In the genomic region with DNA sequence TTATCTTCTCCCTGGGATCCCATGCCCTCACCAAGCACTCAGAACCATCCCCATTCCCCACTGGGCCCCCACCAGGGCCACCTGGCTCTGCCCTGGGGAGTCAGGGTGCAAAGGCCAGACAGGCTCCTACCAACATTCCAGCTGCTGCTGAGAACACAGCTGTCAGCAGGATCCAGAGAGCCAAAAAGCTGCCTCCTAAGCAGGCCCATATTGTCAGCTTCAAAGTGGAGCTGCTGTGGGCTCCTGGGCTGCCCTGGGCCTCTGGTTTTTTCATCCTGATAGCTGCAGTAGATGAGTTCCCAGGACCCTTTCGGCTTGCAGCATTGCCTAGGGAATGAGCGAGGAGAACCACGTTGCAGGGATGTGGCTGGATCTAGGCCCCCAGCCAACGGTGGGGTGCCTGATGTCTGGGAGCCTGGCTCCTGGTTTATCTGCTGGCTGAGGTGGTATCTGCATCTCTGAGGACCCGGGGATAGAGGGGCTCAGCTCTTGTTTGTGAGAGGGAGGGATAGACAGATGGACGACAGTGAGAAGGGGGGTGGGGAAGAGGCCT, we compare ENCODE assay signal across 8 mouse cellular contexts. TPM values are rescaled to one million over a fixed set of nuclear protein-coding genes. Genes with fewer than 3 reads are reported as not detected.
DNase-seq lines count a peak whose midpoint lies in the region; ATAC-seq and TF ChIP-seq lines count a peak whose summit lies in the region.

No protein-coding gene starts in this region.

- H3K4me1 ChIP-seq in thymus, adult 2 months (replicated peaks; ENCODE audit: control insufficient read depth, insufficient read depth, low read length), result peaks cover 64% of the 10 kb centered on the region
- peaks cover 70% of the 10 kb centered on the region for H3K4me1 ChIP-seq in heart, embryonic 15.5 days (replicated peaks)
- peaks cover 52% of the 10 kb centered on the region for H3K4me1 ChIP-seq in olfactory bulb, adult 2 months (ENCODE audit: control insufficient read depth, insufficient read depth, low read length)

- H3K4me2 ChIP-seq in heart, embryonic 15.5 days, result peak overlapping the region; percentile 21; the same call in 1 of the 2 replicates

- no peaks in the 10 kb centered on the region for H3K9me3 ChIP-seq in heart, embryonic 15.5 days (replicated peaks)

- no peak for ATAC-seq in heart, embryonic 15.5 days (replicated peaks; ENCODE audit: insufficient number of reproducible peaks, insufficient read depth, low FRiP score, low read depth)

- H3K36me3 ChIP-seq in thymus, adult 2 months (ENCODE audit: control insufficient read depth, insufficient read depth, low read length), result no peaks in the 10 kb centered on the region
- no peaks in the 10 kb centered on the region for H3K36me3 ChIP-seq in heart, embryonic 15.5 days

- H3K4me3 ChIP-seq in thymus, adult 2 months (ENCODE audit: control insufficient read depth, insufficient read depth, low read length), result no peak overlapping the region
- H3K4me3 ChIP-seq in heart, embryonic 15.5 days, result no peak overlapping the region
- H3K4me3 ChIP-seq in olfactory bulb, adult 2 months (ENCODE audit: insufficient read depth, low read depth, low read length), result no peak overlapping the region

- TF ChIP-seq POLR2A in thymus, adult 2 months (IDR thresholded peaks at IDR 0.05; ENCODE audit: control insufficient read depth, extremely low read depth, insufficient read depth, low read length, poor library complexity), result no peak
- no peak for TF ChIP-seq POLR2A in olfactory bulb, adult 2 months (IDR thresholded peaks at IDR 0.05; ENCODE audit: insufficient read depth, low read depth, low read length)

- no peaks in the 10 kb centered on the region for H3K27me3 ChIP-seq in thymus, adult 2 months (ENCODE audit: control insufficient read depth, insufficient read depth, low read length)
- H3K27me3 ChIP-seq in heart, embryonic 15.5 days, result no peaks in the 10 kb centered on the region

- no peak for DNase-seq in thymus, adult 2 months
- DNase-seq in thymus, adult 18-20 months, result no peak
- peak; percentile 52 to 85 for DNase-seq in kidney, postnatal 25 days
- DNase-seq in layer of hippocampus, adult 9-11 months, result no peak
- no peak for DNase-seq in T-cell, adult 2 months (ENCODE audit: low spot score)
- no peak for DNase-seq in spleen, postnatal 14 days (ENCODE audit: low spot score in 2 of 2)

- no peak for TF ChIP-seq CTCF in thymus, adult 2 months (IDR thresholded peaks at IDR 0.05; ENCODE audit: borderline replicate concordance, control insufficient read depth, extremely low read depth, insufficient read depth, low read length, poor library complexity)
- no peak for TF ChIP-seq CTCF in olfactory bulb, adult 2 months (IDR thresholded peaks at IDR 0.05; ENCODE audit: insufficient read depth, low read depth, low read length)

- WGBS in thymus, adult 2 months, result 73% methylated on average over 6 of the region's 6 CpGs
- WGBS in heart, embryonic 15.5 days, result 6% methylated on average over 6 of the region's 6 CpGs
- 30% methylated on average over 6 of the region's 6 CpGs for WGBS in olfactory bulb, adult 2 months

- peak overlapping the region; percentile 63 for H3K27ac ChIP-seq in thymus, adult 2 months (ENCODE audit: control insufficient read depth, insufficient read depth, low read length)
- H3K27ac ChIP-seq in heart, embryonic 15.5 days, result peak overlapping the region; percentile 95
- peak overlapping the region; percentile 58 for H3K27ac ChIP-seq in olfactory bulb, adult 2 months (ENCODE audit: insufficient read depth, low read depth, low read length)

- H3K9ac ChIP-seq in heart, embryonic 15.5 days, result peak overlapping the region; percentile 33; the same call in 1 of the 2 replicates

RNA-seq across cellular contexts. Expression of gene Wasf2, which starts 36.7 kb away (rescaled TPM):
- polyA plus RNA-seq in thymus, adult 2 months (2012; rRNA removed), result 163 and 186 TPM in 2 replicates
- polyA plus RNA-seq in heart, embryonic 15.5 days (2015; fragmentation: Nextera tagmentation; extraction: Ambion mirVana), result 67.3 and 72.8 TPM in 2 replicates
- polyA plus RNA-seq in olfactory bulb, adult 2 months (2012; ENCODE audit: insufficient read depth, insufficient read length, low replicate concordance, missing spikeins), result not detected in 2 replicates

Comparison
In these comparisons a context has a peak if more than half of its experiments do, and no peak if none do; other contexts are left out.
1. DNase-seq: peak in kidney, postnatal 25 days (2 of 2); none in thymus, adult 2 months (single experiment), thymus, adult 18-20 months (0 of 2), layer of hippocampus, adult 9-11 months (single experiment), T-cell, adult 2 months (single experiment) and spleen, postnatal 14 days (0 of 2).
2. RNA of gene Wasf2, which starts 36.7 kb away (polyA plus RNA-seq): 163 to 186 TPM in thymus, adult 2 months and 67.3 to 72.8 TPM in heart, embryonic 15.5 days; not detected in olfactory bulb, adult 2 months; every median in the first group is over 10 times any median in the second.
3. Peak in every context shown above with its lines, with median percentiles within 50 percentile points of each other: H3K27ac ChIP-seq.